Mouse (Mus musculus): ENCODE measurements around the gene Thrb. TPM values are rescaled to one million over a fixed set of nuclear protein-coding genes. Genes with fewer than 3 reads are reported as not detected.
A peak's percentile ranks its signal among the peaks of the same experiment; 100 is the strongest.
"Not testable (repeated sequence)": the region's sequence is repeated elsewhere in the genome, so short reads cannot be mapped to it uniquely, and the experiment has no call there.

Gene Thrb
- polyA plus RNA-seq, 1 experiment from 2014 or later, result 1.0 TPM

DNA sequence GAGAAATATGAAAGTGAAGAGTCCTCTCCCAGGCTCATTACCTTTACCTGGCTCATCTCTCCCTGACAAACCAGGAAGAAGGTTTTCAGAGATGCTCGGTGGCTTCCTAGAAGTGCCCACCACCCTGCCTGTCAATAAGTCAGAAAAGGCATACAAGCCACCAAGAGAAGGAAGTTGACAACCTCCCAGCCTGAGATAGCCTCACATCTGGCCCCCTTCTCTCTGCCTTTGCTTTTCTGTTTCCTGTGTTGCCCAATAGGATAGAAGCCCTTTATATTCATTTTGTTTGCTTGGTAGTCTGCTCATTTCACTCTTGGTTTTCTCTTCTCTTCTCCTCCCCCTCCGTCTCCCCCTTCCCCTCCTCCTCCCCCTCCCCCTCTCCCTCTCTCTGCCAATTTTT lies 273.4 kb downstream of the Thrb start:
- Histone ChIP-seq H3K4me1 (ENCODE audit: control insufficient read depth, insufficient read depth, low read length) (no peaks in the 10 kb centered on the region), H3K27ac (replicated peaks; ENCODE audit: low read depth, low read length) (no peak overlapping the region), H3K4me2 (ENCODE audit: low read depth, low read length) (no peak overlapping the region), H3K27me3 (ENCODE audit: control insufficient read depth, insufficient read depth, low read length) (no peaks in the 10 kb centered on the region), H3K4me3 (ENCODE audit: low read depth, low read length) (no peak overlapping the region), H3K9me3 (replicated peaks; ENCODE audit: control insufficient read depth, low read length) (no peaks in the 10 kb centered on the region), H3K9ac (replicated peaks; ENCODE audit: low read length) (no peak overlapping the region), H3K36me3 (replicated peaks; ENCODE audit: control insufficient read depth, insufficient read depth, low read depth, low read length) (no peaks in the 10 kb centered on the region)
- DNase-seq (ENCODE audit: low spot score), result no peak
- 72% methylated on average over 2 of the region's 2 CpGs for WGBS
- ATAC-seq (replicated peaks; ENCODE audit: insufficient number of reproducible peaks, low FRiP score, low TSS enrichment, low read depth), result no peak

DNA sequence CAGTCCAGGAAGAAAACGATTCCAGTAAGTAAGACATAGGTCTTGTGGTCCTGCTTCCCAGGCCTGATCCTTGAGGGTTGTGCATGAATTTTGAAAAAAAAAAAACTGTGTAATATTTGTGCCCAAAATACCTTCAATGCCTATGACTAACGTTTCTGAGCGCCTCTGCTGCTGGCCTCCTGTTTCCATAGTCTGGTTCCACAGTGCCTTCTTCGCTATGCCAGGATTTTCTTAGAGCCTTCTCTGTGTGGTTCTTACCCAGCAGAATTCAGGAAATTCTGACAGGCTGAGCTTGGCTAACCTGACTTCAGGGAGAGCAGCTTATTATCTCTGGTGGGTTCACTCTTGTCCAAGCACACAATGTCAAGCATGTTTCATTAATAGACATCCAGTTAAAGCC lies 274.7 kb downstream of the Thrb start:
- DNase-seq (ENCODE audit: low spot score); H3K9me3 ChIP-seq (replicated peaks; ENCODE audit: control insufficient read depth, low read length); H3K9ac ChIP-seq (replicated peaks; ENCODE audit: low read length); H3K27me3 ChIP-seq (ENCODE audit: control insufficient read depth, insufficient read depth, low read length); H3K36me3 ChIP-seq (replicated peaks; ENCODE audit: control insufficient read depth, insufficient read depth, low read depth, low read length); H3K27ac ChIP-seq (replicated peaks; ENCODE audit: low read depth, low read length); ATAC-seq (replicated peaks; ENCODE audit: insufficient number of reproducible peaks, low FRiP score, low TSS enrichment, low read depth); H3K4me1 ChIP-seq (ENCODE audit: control insufficient read depth, insufficient read depth, low read length); H3K4me3 ChIP-seq (ENCODE audit: low read depth, low read length); H3K4me2 ChIP-seq (ENCODE audit: low read depth, low read length): not testable (repeated sequence)
- 89% methylated on average over 4 of the region's 4 CpGs for WGBS

DNA sequence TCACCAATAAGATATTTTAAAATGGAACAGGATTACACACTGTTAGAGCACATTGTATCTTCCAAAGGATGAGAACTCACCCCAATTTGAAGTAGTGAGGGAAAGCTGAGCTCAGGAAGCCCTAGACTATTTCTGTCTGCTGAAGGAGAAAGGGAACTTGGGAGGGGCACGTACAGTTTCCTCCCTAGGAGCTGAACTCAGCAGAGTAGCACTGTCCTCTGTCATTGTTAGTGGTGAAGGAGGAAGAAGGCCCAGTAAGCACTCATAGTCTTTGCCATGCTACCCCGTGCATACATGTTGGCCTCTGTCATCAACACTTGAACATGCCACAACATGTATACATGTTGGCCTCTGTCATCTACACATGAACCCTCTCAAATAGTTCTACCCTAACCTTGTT lies 294.0 kb downstream of the Thrb start:
- no peaks in the 10 kb centered on the region for H3K36me3 ChIP-seq (replicated peaks; ENCODE audit: control insufficient read depth, insufficient read depth, low read depth, low read length)
- no peaks in the 10 kb centered on the region for H3K4me1 ChIP-seq (ENCODE audit: control insufficient read depth, insufficient read depth, low read length)
- no peaks in the 10 kb centered on the region for H3K27me3 ChIP-seq (ENCODE audit: control insufficient read depth, insufficient read depth, low read length)
- ATAC-seq (replicated peaks; ENCODE audit: insufficient number of reproducible peaks, low FRiP score, low TSS enrichment, low read depth) (no peak), DNase-seq (ENCODE audit: low spot score) (no peak)
- no peak overlapping the region for H3K9ac ChIP-seq (replicated peaks; ENCODE audit: low read length)
- H3K9me3 ChIP-seq (replicated peaks; ENCODE audit: control insufficient read depth, low read length), result no peaks in the 10 kb centered on the region
- H3K4me2 ChIP-seq (ENCODE audit: low read depth, low read length), result no peak overlapping the region
- 77% methylated on average over 2 of the region's 2 CpGs for WGBS
- H3K27ac ChIP-seq (replicated peaks; ENCODE audit: low read depth, low read length), result no peak overlapping the region
- no peak overlapping the region for H3K4me3 ChIP-seq (ENCODE audit: low read depth, low read length)

DNA sequence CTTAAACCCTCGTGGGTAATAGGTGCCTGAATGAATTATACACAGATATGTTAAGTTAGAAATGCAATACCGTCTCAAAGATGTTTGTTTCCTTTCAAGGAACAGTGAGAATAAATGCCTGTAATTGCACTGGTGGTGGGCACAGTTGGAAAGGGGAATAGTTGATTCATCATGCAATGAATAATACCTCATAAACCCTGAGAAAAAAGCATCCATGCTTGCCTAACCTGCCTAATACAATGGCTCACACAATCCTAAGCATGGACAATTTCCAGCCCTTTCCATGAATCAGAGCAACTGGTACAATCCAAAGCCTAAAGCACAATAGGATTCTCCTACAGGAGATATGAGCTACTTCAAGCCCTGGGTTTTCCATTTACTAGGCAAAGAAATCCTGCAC lies 299.8 kb downstream of the Thrb start:
- Histone ChIP-seq H3K27ac (replicated peaks; ENCODE audit: low read depth, low read length) (no peak overlapping the region), H3K9me3 (replicated peaks; ENCODE audit: control insufficient read depth, low read length) (no peaks in the 10 kb centered on the region), H3K4me3 (ENCODE audit: low read depth, low read length) (no peak overlapping the region), H3K9ac (replicated peaks; ENCODE audit: low read length) (no peak overlapping the region), H3K4me1 (ENCODE audit: control insufficient read depth, insufficient read depth, low read length) (no peaks in the 10 kb centered on the region), H3K27me3 (ENCODE audit: control insufficient read depth, insufficient read depth, low read length) (no peaks in the 10 kb centered on the region), H3K36me3 (replicated peaks; ENCODE audit: control insufficient read depth, insufficient read depth, low read depth, low read length) (no peaks in the 10 kb centered on the region), H3K4me2 (ENCODE audit: low read depth, low read length) (no peak overlapping the region)
- 38% methylated on average over 2 of the region's 2 CpGs for WGBS
- ATAC-seq (replicated peaks; ENCODE audit: insufficient number of reproducible peaks, low FRiP score, low TSS enrichment, low read depth) (no peak), DNase-seq (ENCODE audit: low spot score) (no peak)

DNA sequence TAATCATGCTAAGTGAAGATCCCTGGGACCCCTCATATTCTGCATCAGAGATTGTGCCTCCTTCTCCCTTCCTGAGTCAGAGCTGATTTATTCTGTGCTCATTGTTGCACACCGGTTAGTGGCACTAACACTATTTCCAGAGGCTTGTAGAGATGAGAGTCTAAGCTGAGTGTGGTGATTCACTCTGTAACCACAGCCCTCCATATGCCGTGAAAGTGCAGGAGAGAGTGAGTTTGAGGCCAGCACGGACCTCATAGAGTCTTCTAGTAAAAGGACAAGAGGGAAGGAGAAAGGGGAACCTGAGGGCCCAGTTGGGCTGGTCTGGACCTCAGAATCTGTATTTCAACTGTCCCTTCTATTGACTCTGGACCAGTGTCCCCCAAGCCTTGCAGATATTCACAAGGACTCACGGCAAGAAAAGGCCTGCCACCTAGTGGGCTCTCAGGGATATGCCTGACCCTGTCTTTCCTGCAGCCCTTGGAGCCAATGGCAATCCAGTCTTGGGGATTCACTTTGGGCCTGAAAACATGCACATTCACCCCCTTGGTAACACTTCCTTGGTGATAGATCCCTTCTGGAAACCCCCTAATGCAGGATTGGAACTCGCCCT lies 307.2 kb downstream of the Thrb start:
- H3K4me1 ChIP-seq (ENCODE audit: control insufficient read depth, insufficient read depth, low read length), result no peaks in the 10 kb centered on the region
- no peak overlapping the region for H3K4me2 ChIP-seq (ENCODE audit: low read depth, low read length)
- WGBS, result 32% methylated on average over 5 of the region's 5 CpGs
- no peak; the same call in 1 of the 2 replicates for ATAC-seq (replicated peaks; ENCODE audit: insufficient number of reproducible peaks, low FRiP score, low TSS enrichment, low read depth)
- H3K27ac ChIP-seq (replicated peaks; ENCODE audit: low read depth, low read length), result no peak overlapping the region
- no peaks in the 10 kb centered on the region for H3K27me3 ChIP-seq (ENCODE audit: control insufficient read depth, insufficient read depth, low read length)
- H3K36me3 ChIP-seq (replicated peaks; ENCODE audit: control insufficient read depth, insufficient read depth, low read depth, low read length), result no peaks in the 10 kb centered on the region
- H3K9me3 ChIP-seq (replicated peaks; ENCODE audit: control insufficient read depth, low read length), result no peaks in the 10 kb centered on the region
- no peak overlapping the region for H3K4me3 ChIP-seq (ENCODE audit: low read depth, low read length)
- DNase-seq (ENCODE audit: low spot score), result peak; percentile 74
- H3K9ac ChIP-seq (replicated peaks; ENCODE audit: low read length), result no peak overlapping the region

DNA sequence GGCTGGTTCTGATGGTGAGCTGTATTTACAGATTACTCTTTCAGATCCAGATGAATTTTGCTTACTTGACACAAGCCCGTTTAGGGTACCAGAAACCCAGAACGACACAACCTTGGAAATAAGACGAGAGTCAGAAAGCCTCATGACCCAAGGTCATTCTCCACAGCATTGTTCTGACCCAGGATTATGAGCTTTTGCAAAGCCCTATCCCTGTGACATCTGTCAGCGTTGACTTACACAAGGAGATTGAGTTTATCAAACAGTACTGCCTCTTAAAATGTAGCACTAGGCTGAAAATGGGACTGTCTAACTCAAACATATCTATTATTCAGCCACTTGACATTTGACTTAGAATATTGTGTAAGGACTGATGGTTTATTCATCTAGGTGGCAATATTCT lies 312.1 kb downstream of the Thrb start:
- no peaks in the 10 kb centered on the region for H3K9me3 ChIP-seq (replicated peaks; ENCODE audit: control insufficient read depth, low read length)
- ATAC-seq (replicated peaks; ENCODE audit: insufficient number of reproducible peaks, low FRiP score, low TSS enrichment, low read depth), result no peak

DNA sequence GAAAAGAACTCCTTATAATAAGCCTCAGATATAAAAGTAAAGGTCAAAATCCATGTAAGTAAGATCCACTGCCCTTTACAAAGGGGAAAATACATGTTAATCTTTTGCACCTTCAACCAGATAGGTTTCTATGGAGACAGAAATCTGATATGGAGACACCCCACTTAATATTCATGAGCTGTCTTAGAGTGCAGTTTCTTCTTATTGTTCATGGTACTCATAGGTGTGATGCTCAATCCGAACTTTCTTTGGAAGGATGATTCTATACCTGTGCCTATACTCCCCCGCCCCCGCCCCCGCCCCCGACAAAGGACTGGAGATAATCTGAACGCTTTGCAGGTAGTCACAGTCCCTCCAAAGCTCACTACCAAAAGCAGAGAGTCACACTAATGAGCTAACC lies 312.6 kb downstream of the Thrb start:
- WGBS, result 83% methylated on average over 6 of the region's 6 CpGs

More for the DNA sequence above, 312.1 kb downstream of the Thrb start:
- 83% methylated on average over 4 of the region's 4 CpGs for WGBS
- Histone ChIP-seq H3K9ac (replicated peaks; ENCODE audit: low read length) (no peak overlapping the region), H3K4me2 (ENCODE audit: low read depth, low read length) (no peak overlapping the region), H3K4me1 (ENCODE audit: control insufficient read depth, insufficient read depth, low read length) (no peaks in the 10 kb centered on the region), H3K27ac (replicated peaks; ENCODE audit: low read depth, low read length) (no peak overlapping the region), H3K36me3 (replicated peaks; ENCODE audit: control insufficient read depth, insufficient read depth, low read depth, low read length) (no peaks in the 10 kb centered on the region), H3K27me3 (ENCODE audit: control insufficient read depth, insufficient read depth, low read length) (no peaks in the 10 kb centered on the region), H3K4me3 (ENCODE audit: low read depth, low read length) (no peak overlapping the region)
- DNase-seq (ENCODE audit: low spot score), result no peak

DNA sequence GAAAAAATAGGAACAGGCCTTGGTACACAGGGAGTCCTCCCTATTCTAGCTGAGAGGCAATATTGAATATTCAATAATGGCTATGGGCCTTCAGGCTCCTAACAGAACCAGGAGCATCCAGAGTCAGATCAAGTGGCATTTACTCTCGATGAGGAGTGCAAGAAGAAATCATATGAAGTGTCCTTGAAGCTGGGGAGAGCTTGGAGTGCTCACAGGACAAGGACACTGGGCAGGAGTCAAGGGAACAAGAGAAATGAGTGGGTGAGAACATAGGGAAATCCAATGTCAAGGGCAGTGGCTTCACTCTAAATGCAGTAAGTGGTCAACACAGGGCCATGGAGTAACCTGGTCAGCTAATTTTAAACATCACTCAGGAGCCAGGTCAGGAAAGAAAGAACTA lies 315.7 kb downstream of the Thrb start:
- no peak overlapping the region for H3K4me3 ChIP-seq (ENCODE audit: low read depth, low read length)
- no peaks in the 10 kb centered on the region for H3K27me3 ChIP-seq (ENCODE audit: control insufficient read depth, insufficient read depth, low read length)
- no peaks in the 10 kb centered on the region for H3K36me3 ChIP-seq (replicated peaks; ENCODE audit: control insufficient read depth, insufficient read depth, low read depth, low read length)
- no peaks in the 10 kb centered on the region for H3K9me3 ChIP-seq (replicated peaks; ENCODE audit: control insufficient read depth, low read length)
- H3K9ac ChIP-seq (replicated peaks; ENCODE audit: low read length), result no peak overlapping the region
- DNase-seq (ENCODE audit: low spot score) (no peak), ATAC-seq (replicated peaks; ENCODE audit: insufficient number of reproducible peaks, low FRiP score, low TSS enrichment, low read depth) (no peak)
- H3K27ac ChIP-seq (replicated peaks; ENCODE audit: low read depth, low read length), result no peak overlapping the region
- 74% methylated on average over 1 of the region's 1 CpGs for WGBS
- no peaks in the 10 kb centered on the region for H3K4me1 ChIP-seq (ENCODE audit: control insufficient read depth, insufficient read depth, low read length)
- H3K4me2 ChIP-seq (ENCODE audit: low read depth, low read length), result no peak overlapping the region

More for the DNA sequence above, 312.6 kb downstream of the Thrb start:
- Histone ChIP-seq H3K36me3 (replicated peaks; ENCODE audit: control insufficient read depth, insufficient read depth, low read depth, low read length) (no peaks in the 10 kb centered on the region), H3K4me2 (ENCODE audit: low read depth, low read length) (no peak overlapping the region), H3K9ac (replicated peaks; ENCODE audit: low read length) (no peak overlapping the region), H3K27me3 (ENCODE audit: control insufficient read depth, insufficient read depth, low read length) (no peaks in the 10 kb centered on the region), H3K27ac (replicated peaks; ENCODE audit: low read depth, low read length) (no peak overlapping the region), H3K9me3 (replicated peaks; ENCODE audit: control insufficient read depth, low read length) (no peaks in the 10 kb centered on the region), H3K4me1 (ENCODE audit: control insufficient read depth, insufficient read depth, low read length) (no peaks in the 10 kb centered on the region), H3K4me3 (ENCODE audit: low read depth, low read length) (no peak overlapping the region)
- DNase-seq (ENCODE audit: low spot score) (no peak), ATAC-seq (replicated peaks; ENCODE audit: insufficient number of reproducible peaks, low FRiP score, low TSS enrichment, low read depth) (no peak)
